Mouse (Mus musculus) spleen, postnatal 10 days (tissue): ENCODE results near the gene Olfr427.
"Not testable (repeated sequence)": the region's sequence is repeated elsewhere in the genome, so short reads cannot be mapped to it uniquely, and the experiment has no call there.

ENCODE experiments used
- DNase-seq, 2 experiments: peaks; one replicate each; pipeline ENCODE4 v3.0.0; 2021 to 2022; ENCODE audit warnings: low spot score in 2 of 2

Olfr427 gene

GRCm38 (mm10) chr1:174096591-174096990 is at the start of gene Olfr427:
Gene Olfr427, plus strand, starts transcription at chr1:174096891.
- no peak for DNase-seq

GRCm38 (mm10) chr1:174048227-174048626 is 48.5 kb upstream of the Olfr427 start:
- DNase-seq = not testable (repeated sequence)

GRCm38 (mm10) chr1:174048893-174049292 is 47.8 kb upstream of the Olfr427 start, which contains the start of gene Olfr432:
Gene Olfr432, plus strand, starts transcription at chr1:174049205.
- no peak for DNase-seq

GRCm38 (mm10) chr1:174049357-174049756 is 47.3 kb upstream of the Olfr427 start:
- DNase-seq = not testable (repeated sequence)

- DNase-seq = no peak
Observed at GRCm38 (mm10) chr1:174050532-174050931, 46.2 kb upstream of the Olfr427 start.

GRCm38 (mm10) chr1:174051515-174051914 is 45.2 kb upstream of the Olfr427 start:
- DNase-seq = no peak

- DNase-seq = no peak
Observed at GRCm38 (mm10) chr1:174051931-174052536, 44.7 kb upstream of the Olfr427 start.

GRCm38 (mm10) chr1:174052981-174053380 is 43.7 kb upstream of the Olfr427 start:
- no peak for DNase-seq

GRCm38 (mm10) chr1:174055248-174055647 is 41.4 kb upstream of the Olfr427 start:
- DNase-seq = no peak

- DNase-seq = no peak
Observed at GRCm38 (mm10) chr1:174066305-174066704, 30.4 kb upstream of the Olfr427 start, which contains the start of gene Olfr430. Gene Olfr430, plus strand, starts transcription at chr1:174066605.

GRCm38 (mm10) chr1:174084031-174084430 is 12.7 kb upstream of the Olfr427 start, which contains the start of gene Olfr429:
Gene Olfr429, plus strand, starts transcription at chr1:174084331.
- DNase-seq = no peak

- no peak for DNase-seq
Observed at GRCm38 (mm10) chr1:174103735-174104134, 7.0 kb downstream of the Olfr427 start.

GRCm38 (mm10) chr1:174121062-174121461 is 24.4 kb downstream of the Olfr427 start, which contains the start of gene Olfr231:
Gene Olfr231, minus strand, starts transcription at chr1:174121162.
- DNase-seq = no peak

GRCm38 (mm10) chr1:174131217-174131616 is 34.5 kb downstream of the Olfr427 start, which contains the start of gene Olfr424:
Gene Olfr424, plus strand, starts transcription at chr1:174131517.
- DNase-seq = no peak

GRCm38 (mm10) chr1:174131999-174132398 is 35.3 kb downstream of the Olfr427 start:
- no peak for DNase-seq

- no peak for DNase-seq
Observed at GRCm38 (mm10) chr1:174141384-174141783, 44.7 kb downstream of the Olfr427 start.

- no peak for DNase-seq
Observed at GRCm38 (mm10) chr1:174146696-174147095, 50.0 kb downstream of the Olfr427 start.

GRCm38 (mm10) chr1:174149289-174149688 is 52.6 kb downstream of the Olfr427 start:
- DNase-seq = no peak
